Mouse (Mus musculus) kidney, embryonic 14.5 days (tissue): ENCODE data around the gene Atp2b4. TPM values are rescaled to one million over a fixed set of nuclear protein-coding genes. Genes with fewer than 3 reads are reported as not detected.

ENCODE experiments used
- ATAC-seq: fragments of 200-750 bp; cut with Nextera tagmentation; 2 replicates; pipeline ENCODE4 v1.8.0; 2017; ENCODE audit warnings: moderate number of reproducible peaks, mild to moderate bottlenecking, moderate TSS enrichment, moderate library complexity; ENCODE audit not compliant: low FRiP score, low TSS enrichment
- H3K27ac ChIP-seq: fragments of 300-500 bp; sonication (generic); 2 replicates; pipeline ENCODE4 v1.5.1; 2014; ENCODE audit warnings: low read depth, mild to moderate bottlenecking, low read length, moderate library complexity, mixed read lengths
- H3K27me3 ChIP-seq: fragments of 300-500 bp; sonication (generic); 2 replicates; pipeline ENCODE4 v1.6.1; 2014; ENCODE audit warnings: mild to moderate bottlenecking, low read length; ENCODE audit not compliant: control insufficient read depth, insufficient read depth
- H3K36me3 ChIP-seq: fragments of 300-500 bp; sonication (generic); 2 replicates; pipeline ENCODE4 v1.6.1; 2014; ENCODE audit warnings: low read length, mixed read lengths; ENCODE audit not compliant: control insufficient read depth, insufficient read depth
- H3K4me1 ChIP-seq: fragments of 300-500 bp; sonication (generic); 2 replicates; pipeline ENCODE4 v1.6.1; 2014; ENCODE audit warnings: low read length, mixed read lengths; ENCODE audit not compliant: control insufficient read depth, insufficient read depth
- H3K4me2 ChIP-seq: fragments of 300-500 bp; sonication (generic); replicated peaks from 2 replicates; pipeline ENCODE4 v1.6.1; 2014; ENCODE audit warnings: low read depth, mild to moderate bottlenecking, low read length
- H3K4me3 ChIP-seq: fragments of 300-500 bp; sonication (generic); 2 replicates; pipeline ENCODE4 v1.5.1; 2014; ENCODE audit warnings: mild to moderate bottlenecking, low read length
- H3K9ac ChIP-seq: fragments of 300-500 bp; sonication (generic); 2 replicates; pipeline ENCODE4 v1.6.1; 2014; ENCODE audit warnings: low read depth, mild to moderate bottlenecking, low read length, moderate library complexity
- H3K9me3 ChIP-seq: fragments of 300-500 bp; sonication (generic); 2 replicates; pipeline ENCODE4 v1.6.1; 2016; ENCODE audit warnings: low read length; ENCODE audit not compliant: control insufficient read depth
- WGBS: fragments of 180-500 bp; shearing (Covaris S2); extraction: QIAGEN DNeasy Blood & Tissue Kit; methylation state at CpG from one replicate; pipeline ENCODE4 v1.1.7; 2014; 5-methylcytosine and 5-hydroxymethylcytosine counted together
- polyA plus RNA-seq: library from polyadenylated mRNA; unstranded; fragments of >200 nt; fragmentation: Nextera tagmentation; extraction: Ambion mirVana; gene quantifications from 2 replicates; pipeline ENCODE4 v1.2.1, GENCODE M21; 2014

Atp2b4 gene
- polyA plus RNA-seq, 1 experiment from 2014 or later, result 9.6 TPM

- H3K9me3 ChIP-seq, result no peaks in the 10 kb centered on the region; the same call in 1 of the 2 replicates
- H3K4me1 ChIP-seq, result no peaks in the 10 kb centered on the region
- no peak overlapping the region for H3K4me3 ChIP-seq
- H3K27me3 ChIP-seq, result no peaks in the 10 kb centered on the region
- WGBS, result 77% methylated on average over 5 of the region's 5 CpGs
- no peak for ATAC-seq
- no peak overlapping the region for H3K9ac ChIP-seq
- H3K27ac ChIP-seq, result no peak overlapping the region
- H3K36me3 ChIP-seq, result no peaks in the 10 kb centered on the region
- H3K4me2 ChIP-seq, result no peak overlapping the region
These were observed 12.0 kb downstream of the Atp2b4 start for GRCm38 (mm10) chr1:133788864-133789263.

GRCm38 (mm10) chr1:133787500-133788210 lies 13.2 kb downstream of the Atp2b4 start:
- H3K27ac ChIP-seq, result no peak overlapping the region
- H3K4me2 ChIP-seq, result no peak overlapping the region
- H3K4me3 ChIP-seq, result no peak overlapping the region
- H3K27me3 ChIP-seq, result no peaks in the 10 kb centered on the region
- H3K36me3 ChIP-seq, result no peaks in the 10 kb centered on the region
- ATAC-seq, result no peak
- H3K4me1 ChIP-seq, result no peaks in the 10 kb centered on the region
- WGBS, result 72% methylated on average over 10 of the region's 10 CpGs
- H3K9me3 ChIP-seq, result no peaks in the 10 kb centered on the region; the same call in 1 of the 2 replicates
- H3K9ac ChIP-seq, result no peak overlapping the region

GRCm38 (mm10) chr1:133784621-133785020 lies 16.2 kb downstream of the Atp2b4 start:
- Histone ChIP-seq H3K27ac (no peak overlapping the region), H3K36me3 (no peaks in the 10 kb centered on the region), H3K9ac (no peak overlapping the region), H3K4me3 (no peak overlapping the region), H3K4me2 (no peak overlapping the region), H3K9me3 (no peaks in the 10 kb centered on the region), H3K4me1 (no peaks in the 10 kb centered on the region), H3K27me3 (no peaks in the 10 kb centered on the region)
- ATAC-seq, result no peak
- 80% methylated on average over 3 of the region's 3 CpGs for WGBS

GRCm38 (mm10) chr1:133781531-133781930 lies 19.3 kb downstream of the Atp2b4 start:
- WGBS, result 51% methylated on average over 3 of the region's 3 CpGs
- ATAC-seq, result no peak
- Histone ChIP-seq H3K27ac (no peak overlapping the region), H3K36me3 (no peaks in the 10 kb centered on the region), H3K9ac (no peak overlapping the region), H3K4me2 (no peak overlapping the region), H3K4me1 (no peaks in the 10 kb centered on the region), H3K4me3 (no peak overlapping the region), H3K9me3 (no peaks in the 10 kb centered on the region), H3K27me3 (no peaks in the 10 kb centered on the region)

GRCm38 (mm10) chr1:133779043-133779442 lies 21.8 kb downstream of the Atp2b4 start:
- Histone ChIP-seq H3K4me2 (no peak overlapping the region), H3K36me3 (no peaks in the 10 kb centered on the region), H3K4me3 (no peak overlapping the region), H3K9ac (no peak overlapping the region), H3K27ac (no peak overlapping the region), H3K4me1 (no peaks in the 10 kb centered on the region), H3K27me3 (no peaks in the 10 kb centered on the region), H3K9me3 (no peaks in the 10 kb centered on the region)
- WGBS, result 95% methylated on average over 1 of the region's 1 CpGs
- ATAC-seq, result no peak

- H3K27ac ChIP-seq, result no peak overlapping the region
- ATAC-seq, result no peak
These were observed 23.1 kb downstream of the Atp2b4 start for GRCm38 (mm10) chr1:133777651-133778231.

GRCm38 (mm10) chr1:133772553-133772952 lies 28.3 kb downstream of the Atp2b4 start:
- no peaks in the 10 kb centered on the region for H3K27me3 ChIP-seq
- H3K9ac ChIP-seq, result no peak overlapping the region
- H3K27ac ChIP-seq, result no peak overlapping the region
- H3K4me1 ChIP-seq, result peaks cover 2% of the 10 kb centered on the region; the same call in 1 of the 2 replicates
- no peaks in the 10 kb centered on the region for H3K36me3 ChIP-seq
- 60% methylated on average over 9 of the region's 9 CpGs for WGBS
- H3K4me3 ChIP-seq, result no peak overlapping the region
- no peak overlapping the region for H3K4me2 ChIP-seq
- ATAC-seq, result no peak
- no peaks in the 10 kb centered on the region for H3K9me3 ChIP-seq

More at GRCm38 (mm10) chr1:133777651-133778231, 23.1 kb downstream of the Atp2b4 start:
- Histone ChIP-seq H3K36me3 (no peaks in the 10 kb centered on the region), H3K9me3 (no peaks in the 10 kb centered on the region), H3K4me1 (no peaks in the 10 kb centered on the region), H3K9ac (no peak overlapping the region), H3K27me3 (no peaks in the 10 kb centered on the region), H3K4me3 (no peak overlapping the region), H3K4me2 (no peak overlapping the region)
- WGBS, result 78% methylated on average over 15 of the region's 15 CpGs

GRCm38 (mm10) chr1:133771831-133772399 lies 28.9 kb downstream of the Atp2b4 start:
- no peak overlapping the region for H3K4me3 ChIP-seq
- no peak overlapping the region for H3K4me2 ChIP-seq
- no peak overlapping the region for H3K27ac ChIP-seq
- H3K36me3 ChIP-seq, result no peaks in the 10 kb centered on the region
- no peaks in the 10 kb centered on the region for H3K27me3 ChIP-seq
- peaks cover 8% of the 10 kb centered on the region for H3K4me1 ChIP-seq
- H3K9me3 ChIP-seq, result no peaks in the 10 kb centered on the region
- ATAC-seq, result no peak
- 76% methylated on average over 10 of the region's 10 CpGs for WGBS
- 0 out of 2 replicates have a peak overlapping the region, but pooled peaks have one; percentile 2 for H3K9ac ChIP-seq

GRCm38 (mm10) chr1:133767994-133768393 lies 32.8 kb downstream of the Atp2b4 start:
- Histone ChIP-seq H3K27me3 (no peaks in the 10 kb centered on the region), H3K36me3 (no peaks in the 10 kb centered on the region), H3K4me2 (no peak overlapping the region), H3K9me3 (no peaks in the 10 kb centered on the region), H3K27ac (no peak overlapping the region), H3K4me3 (no peak overlapping the region), H3K4me1 (peaks cover 15% of the 10 kb centered on the region), H3K9ac (no peak overlapping the region)
- WGBS, result 86% methylated on average over 5 of the region's 5 CpGs
- no peak for ATAC-seq
